In genomic region chr10:43995858-43996650, GRCm38 (mm10) we compare ENCODE assay signal across 12 mouse cellular contexts.
DNase-seq lines count a peak whose midpoint lies in the region; ATAC-seq lines count a peak whose summit lies in the region.
"Had no signal": no experiment of that assay in that cellular context is flagged by ENCODE, and none has a peak within 500 bp of the region (broad histone marks: within the 10 kb centered on the region; RNA-seq: fewer than 3 reads in every experiment).

No protein-coding gene starts in this region.

- peak; percentile 92 for DNase-seq in heart, adult 11 months
- DNase-seq in heart, embryonic 10.5 days (ENCODE audit: low spot score): no peak
- peak; percentile 72 for DNase-seq in T-cell, adult 2 months (ENCODE audit: low spot score)
- DNase-seq in lung, postnatal 14 days: peak; percentile 34
- peak; percentile 82 to 86 for DNase-seq in spleen, postnatal 36 days (ENCODE audit: low spot score in 2 of 2)
- no peak for DNase-seq in layer of hippocampus, postnatal 10 days (ENCODE audit: low spot score in 2 of 2)
- DNase-seq in urinary bladder, postnatal 25 days (ENCODE audit: low spot score): no peak
- DNase-seq: cerebellum, postnatal 14 days; gastrocnemius, postnatal 14 days; kidney, adult 8-10 months had no signal

- no peak overlapping the region for H3K27ac ChIP-seq in heart, embryonic 10.5 days
- H3K27ac ChIP-seq: liver, embryonic 14.5 days had no signal

- H3K9me3 ChIP-seq in heart, embryonic 10.5 days: no peaks in the 10 kb centered on the region

- 72% methylated on average over 10 of the region's 10 CpGs for WGBS in heart, embryonic 10.5 days

- H3K4me3 ChIP-seq in heart, embryonic 10.5 days: no peak overlapping the region

- H3K4me1 ChIP-seq in heart, embryonic 10.5 days: peaks cover 20% of the 10 kb centered on the region; the same call in 1 of the 2 replicates

- peaks cover 28% of the 10 kb centered on the region for H3K27me3 ChIP-seq in heart, embryonic 10.5 days (ENCODE audit: insufficient read depth, poor library complexity, severe bottlenecking)

- no peaks in the 10 kb centered on the region for H3K36me3 ChIP-seq in heart, embryonic 10.5 days

- ATAC-seq in frontal cortex, adult (ENCODE audit: low TSS enrichment): no peak

Comparison
In these comparisons a context has a peak if more than half of its experiments do, and no peak if none do; other contexts are left out.
1. DNase-seq: peak in heart, adult 11 months (single experiment), T-cell, adult 2 months (single experiment), lung, postnatal 14 days (single experiment) and spleen, postnatal 36 days (2 of 2); none in heart, embryonic 10.5 days (single experiment), layer of hippocampus, postnatal 10 days (0 of 2) and urinary bladder, postnatal 25 days (single experiment).